Mouse (Mus musculus): Measurements from ENCODE around the gene Hs6st1.
"Not testable (repeated sequence)": the region's sequence is repeated elsewhere in the genome, so short reads cannot be mapped to it uniquely, and the experiment has no call there.

Hs6st1 gene

GRCm38 (mm10) chr1:36068076-36068475 lies at the start of gene Hs6st1:
TSS of gene Hs6st1 (plus strand) at chr1:36068400.
- peak; percentile 92 for DNase-seq (ENCODE audit: low spot score)

- no peak for DNase-seq (ENCODE audit: low spot score)
These were observed 49.6 kb upstream of the Hs6st1 start for GRCm38 (mm10) chr1:36018617-36019016.

- DNase-seq (ENCODE audit: low spot score), result no peak
These were observed 49.0 kb upstream of the Hs6st1 start for GRCm38 (mm10) chr1:36019161-36019560.

- no peak for DNase-seq (ENCODE audit: low spot score)
These were observed 47.9 kb upstream of the Hs6st1 start for GRCm38 (mm10) chr1:36020315-36020714.

- peak; percentile 39 for DNase-seq (ENCODE audit: low spot score)
These were observed 37.8 kb upstream of the Hs6st1 start for GRCm38 (mm10) chr1:36030421-36030821.

GRCm38 (mm10) chr1:36038769-36039168 lies 29.4 kb upstream of the Hs6st1 start:
- no peak for DNase-seq (ENCODE audit: low spot score)

GRCm38 (mm10) chr1:36042072-36042471 lies 26.1 kb upstream of the Hs6st1 start:
- DNase-seq (ENCODE audit: low spot score), result no peak

GRCm38 (mm10) chr1:36043793-36044192 lies 24.4 kb upstream of the Hs6st1 start:
- DNase-seq (ENCODE audit: low spot score), result not testable (repeated sequence)

- DNase-seq (ENCODE audit: low spot score), result no peak
These were observed 23.9 kb upstream of the Hs6st1 start for GRCm38 (mm10) chr1:36044288-36044687.

- no peak for DNase-seq (ENCODE audit: low spot score)
These were observed 15.5 kb upstream of the Hs6st1 start for GRCm38 (mm10) chr1:36052672-36053071.

- no peak for DNase-seq (ENCODE audit: low spot score)
These were observed 14.6 kb upstream of the Hs6st1 start for GRCm38 (mm10) chr1:36053566-36053965.

- no peak for DNase-seq (ENCODE audit: low spot score)
These were observed 13.8 kb upstream of the Hs6st1 start for GRCm38 (mm10) chr1:36054182-36054966.

GRCm38 (mm10) chr1:36054967-36055357 lies 13.2 kb upstream of the Hs6st1 start:
- no peak for DNase-seq (ENCODE audit: low spot score)

- no peak for DNase-seq (ENCODE audit: low spot score)
These were observed 8.8 kb upstream of the Hs6st1 start for GRCm38 (mm10) chr1:36059351-36059750.

- DNase-seq (ENCODE audit: low spot score), result peak; percentile 41
These were observed 7.9 kb upstream of the Hs6st1 start for GRCm38 (mm10) chr1:36059959-36060953.

GRCm38 (mm10) chr1:36061211-36061915 lies 6.8 kb upstream of the Hs6st1 start:
- no peak for DNase-seq (ENCODE audit: low spot score)

GRCm38 (mm10) chr1:36062088-36062805 lies 6.0 kb upstream of the Hs6st1 start:
- no peak for DNase-seq (ENCODE audit: low spot score)

GRCm38 (mm10) chr1:36062826-36063640 lies 5.2 kb upstream of the Hs6st1 start:
- DNase-seq (ENCODE audit: low spot score), result no peak

- no peak for DNase-seq (ENCODE audit: low spot score)
These were observed 4.6 kb upstream of the Hs6st1 start for GRCm38 (mm10) chr1:36063641-36063955.

GRCm38 (mm10) chr1:36064223-36064622 lies 4.0 kb upstream of the Hs6st1 start:
- no peak for DNase-seq (ENCODE audit: low spot score)
